Mouse (Mus musculus) forebrain, embryonic 16.5 days (tissue): Measurements from ENCODE around the gene Kif1b. TPM values are rescaled to one million over a fixed set of nuclear protein-coding genes. Genes with fewer than 3 reads are reported as not detected.
"Not testable (repeated sequence)": the region's sequence is repeated elsewhere in the genome, so short reads cannot be mapped to it uniquely, and the experiment has no call there.

Experiments
- ATAC-seq: fragments of 200-750 bp; cut with Nextera tagmentation; 2 replicates; pipeline ENCODE4 v1.8.0; 2017; ENCODE audit warnings: mild to moderate bottlenecking, moderate library complexity
- H3K27ac ChIP-seq: fragments of 300-500 bp; sonication (generic); 2 replicates; pipeline ENCODE4 v1.5.1; 2014; ENCODE audit warnings: low read length, control low read depth
- H3K27me3 ChIP-seq: fragments of 300-500 bp; sonication (generic); replicated peaks from 2 replicates; pipeline ENCODE4 v1.6.1; 2014; ENCODE audit warnings: low read length; ENCODE audit not compliant: control insufficient read depth, insufficient read depth
- H3K36me3 ChIP-seq: fragments of 300-500 bp; sonication (generic); 2 replicates; pipeline ENCODE4 v1.6.1; 2014; ENCODE audit not compliant: control insufficient read depth, insufficient read depth
- H3K4me1 ChIP-seq: fragments of 300-500 bp; sonication (generic); replicated peaks from 2 replicates; pipeline ENCODE4 v1.6.1; 2014; ENCODE audit warnings: low read length; ENCODE audit not compliant: control insufficient read depth, insufficient read depth
- H3K4me2 ChIP-seq: fragments of 300-500 bp; sonication (generic); 2 replicates; pipeline ENCODE4 v1.6.1; 2014; ENCODE audit warnings: mild to moderate bottlenecking, low read length, control low read depth
- H3K4me3 ChIP-seq: fragments of 300-500 bp; sonication (generic); replicated peaks from 2 replicates; pipeline ENCODE4 v1.5.1; 2014; ENCODE audit warnings: mild to moderate bottlenecking, low read length, control low read depth
- H3K9ac ChIP-seq: fragments of 300-500 bp; sonication (generic); replicated peaks from 2 replicates; pipeline ENCODE4 v1.6.1; 2014; ENCODE audit warnings: low read depth, low read length, control low read depth
- H3K9me3 ChIP-seq: fragments of 300-500 bp; sonication (generic); 2 replicates; pipeline ENCODE4 v1.6.1; 2016; ENCODE audit warnings: low read length; ENCODE audit not compliant: control insufficient read depth
- WGBS: fragments of 180-500 bp; shearing (Covaris S2); extraction: QIAGEN DNeasy Blood & Tissue Kit; methylation state at CpG from one replicate; pipeline ENCODE4 v1.1.7; 2014; 5-methylcytosine and 5-hydroxymethylcytosine counted together
- polyA plus RNA-seq: library from polyadenylated mRNA; unstranded; fragments of >200 nt; fragmentation: Nextera tagmentation; extraction: Ambion mirVana; gene quantifications from 2 replicates; pipeline ENCODE4 v1.2.1, GENCODE M21; 2015

The Kif1b gene
- polyA plus RNA-seq, 1 experiment from 2014 or later, result 131 TPM

DNA sequence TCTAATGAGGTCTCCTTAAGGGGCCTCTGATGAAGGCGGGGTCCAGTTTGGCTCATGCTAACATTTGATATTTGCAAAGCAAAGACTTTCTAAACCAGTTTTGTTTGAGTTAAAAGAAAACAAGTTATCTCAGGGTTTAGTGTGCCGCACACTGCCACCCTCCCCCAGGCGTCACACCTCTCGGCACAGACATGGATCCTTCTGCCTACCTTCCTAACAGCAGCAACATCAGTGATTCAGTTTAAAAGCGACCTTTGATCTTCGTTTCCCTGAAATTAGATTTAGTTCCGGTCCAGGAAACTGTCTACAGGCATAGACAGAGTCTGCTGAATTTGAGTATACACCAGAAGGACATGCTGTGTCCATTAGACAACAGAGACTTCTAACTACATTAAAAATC is 129.2 kb downstream of the Kif1b start:
- Histone ChIP-seq H3K9ac (no peak overlapping the region), H3K4me1 (no peaks in the 10 kb centered on the region), H3K4me2 (no peak overlapping the region), H3K9me3 (no peaks in the 10 kb centered on the region), H3K4me3 (no peak overlapping the region), H3K27ac (no peak overlapping the region), H3K27me3 (no peaks in the 10 kb centered on the region), H3K36me3 (peaks cover 43% of the 10 kb centered on the region)
- no peak for ATAC-seq
- 87% methylated on average over 7 of the region's 7 CpGs for WGBS

- no peak for ATAC-seq
- WGBS, result 42% methylated on average over 5 of the region's 5 CpGs
- no peak overlapping the region for H3K4me3 ChIP-seq
- no peak overlapping the region for H3K27ac ChIP-seq
- no peak overlapping the region for H3K9ac ChIP-seq
- H3K4me1 ChIP-seq, result no peaks in the 10 kb centered on the region
- no peak overlapping the region for H3K4me2 ChIP-seq
- no peaks in the 10 kb centered on the region for H3K9me3 ChIP-seq
- peaks cover 31% of the 10 kb centered on the region for H3K36me3 ChIP-seq
- no peaks in the 10 kb centered on the region for H3K27me3 ChIP-seq
These were observed 130.4 kb downstream of the Kif1b start for GRCm38 (mm10) chr4:149177046-149177445.

DNA sequence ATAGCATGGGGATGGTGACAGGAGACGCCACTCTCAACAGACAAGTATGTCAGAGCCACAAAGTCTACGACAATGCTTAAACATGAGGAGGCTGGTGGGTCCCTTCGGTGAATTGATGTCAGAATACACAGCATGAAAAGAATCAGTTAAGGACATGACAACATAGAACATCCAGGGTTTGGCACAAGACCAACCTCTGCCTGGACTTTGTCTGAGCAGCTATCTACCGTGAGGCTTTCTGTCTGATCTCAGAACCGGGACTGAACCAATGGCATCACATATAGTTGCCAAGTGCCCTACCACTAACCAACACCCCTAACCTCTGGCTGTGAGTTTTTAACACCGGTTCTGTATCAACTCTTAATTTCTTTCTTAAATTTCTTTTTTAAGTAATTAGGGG is 130.8 kb downstream of the Kif1b start:
- H3K9me3 ChIP-seq, result no peaks in the 10 kb centered on the region
- ATAC-seq, result no peak
- H3K4me3 ChIP-seq, result no peak overlapping the region
- WGBS, result 76% methylated on average over 6 of the region's 6 CpGs
- H3K4me2 ChIP-seq, result no peak overlapping the region
- no peaks in the 10 kb centered on the region for H3K27me3 ChIP-seq
- H3K27ac ChIP-seq, result no peak overlapping the region
- no peak overlapping the region for H3K9ac ChIP-seq
- H3K4me1 ChIP-seq, result no peaks in the 10 kb centered on the region
- peaks cover 27% of the 10 kb centered on the region for H3K36me3 ChIP-seq

GRCm38 (mm10) chr4:149173661-149174060 is 133.8 kb downstream of the Kif1b start:
- Histone ChIP-seq H3K4me1 (no peaks in the 10 kb centered on the region), H3K4me3 (no peak overlapping the region), H3K4me2 (no peak overlapping the region), H3K27ac (no peak overlapping the region), H3K27me3 (no peaks in the 10 kb centered on the region), H3K9me3 (no peaks in the 10 kb centered on the region), H3K36me3 (peaks cover 7% of the 10 kb centered on the region), H3K9ac (no peak overlapping the region)
- ATAC-seq, result no peak
- WGBS, result 88% methylated on average over 6 of the region's 6 CpGs

DNA sequence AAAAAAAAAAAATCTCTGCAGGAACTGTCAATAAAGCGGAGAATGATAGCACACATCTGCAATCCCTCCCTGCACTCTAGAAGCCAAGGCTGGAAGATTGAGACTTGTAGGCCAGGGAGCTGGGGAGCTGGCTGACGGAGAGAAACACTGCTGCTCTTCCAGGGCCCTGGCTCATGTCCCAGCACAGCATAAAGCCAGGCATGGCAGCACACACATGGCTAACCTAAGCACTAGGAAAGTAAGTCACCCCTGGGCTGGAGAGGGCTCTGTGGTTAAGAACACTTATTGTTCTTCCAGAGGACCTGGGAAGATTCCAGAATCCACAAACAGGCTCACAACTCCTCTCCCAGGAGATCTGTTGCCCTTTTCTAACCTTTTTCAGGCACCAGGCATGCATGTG is 134.8 kb downstream of the Kif1b start:
- Histone ChIP-seq H3K36me3 (peaks cover 6% of the 10 kb centered on the region), H3K4me2 (no peak overlapping the region), H3K27ac (peak overlapping the region; percentile 5; the same call in 1 of the 2 replicates), H3K9me3 (no peaks in the 10 kb centered on the region), H3K9ac (no peak overlapping the region), H3K4me1 (no peaks in the 10 kb centered on the region), H3K4me3 (no peak overlapping the region), H3K27me3 (no peaks in the 10 kb centered on the region)
- ATAC-seq, result no peak
- 59% methylated on average over 2 of the region's 2 CpGs for WGBS

DNA sequence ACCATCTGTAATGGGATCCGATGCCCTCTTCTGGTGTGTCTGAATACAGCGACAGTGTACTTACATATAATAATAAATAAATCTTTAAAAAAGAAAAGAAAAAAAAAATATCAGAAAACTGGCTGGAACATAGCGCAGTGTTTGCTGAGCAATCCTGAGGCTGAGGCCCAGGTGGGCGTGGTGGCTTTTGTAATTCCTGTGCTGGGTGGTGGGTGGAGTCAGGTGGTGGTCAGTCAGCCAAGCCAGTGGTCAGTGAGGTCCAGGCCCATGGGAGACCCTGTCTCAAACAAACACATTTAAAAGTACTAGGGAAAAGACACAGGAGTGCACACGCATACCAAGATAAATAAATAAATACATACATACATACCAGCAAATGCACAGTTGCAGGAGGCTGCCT is 135.4 kb downstream of the Kif1b start:
- Histone ChIP-seq H3K27me3 (no peaks in the 10 kb centered on the region), H3K27ac (peak overlapping the region; percentile 5; the same call in 1 of the 2 replicates), H3K4me2 (no peak overlapping the region), H3K9me3 (no peaks in the 10 kb centered on the region), H3K9ac (no peak overlapping the region), H3K36me3 (peaks cover 3% of the 10 kb centered on the region), H3K4me3 (no peak overlapping the region), H3K4me1 (no peaks in the 10 kb centered on the region)
- WGBS, result 91% methylated on average over 5 of the region's 5 CpGs
- no peak for ATAC-seq

DNA sequence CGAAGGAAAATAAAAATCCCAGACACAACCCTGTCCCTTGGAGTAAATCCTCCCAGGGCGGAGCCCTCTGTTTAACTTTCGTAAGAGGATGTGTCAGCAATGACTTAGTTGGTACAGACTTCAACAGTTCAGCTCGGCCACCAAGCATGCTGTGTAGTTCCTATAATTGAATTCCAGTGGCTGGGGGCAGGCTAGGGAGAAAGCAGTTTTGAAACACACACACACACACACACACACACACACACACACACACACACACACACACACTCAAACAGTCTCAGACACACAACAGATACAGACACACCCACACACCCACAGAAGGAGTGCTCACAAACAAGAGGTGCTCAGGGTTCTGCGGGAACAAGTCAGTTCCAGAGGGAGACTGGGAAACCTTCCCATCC is 135.9 kb downstream of the Kif1b start:
- 85% methylated on average over 5 of the region's 5 CpGs for WGBS
- no peaks in the 10 kb centered on the region for H3K9me3 ChIP-seq
- H3K27me3 ChIP-seq, result no peaks in the 10 kb centered on the region
- no peaks in the 10 kb centered on the region for H3K4me1 ChIP-seq
- peaks cover 3% of the 10 kb centered on the region; the same call in 1 of the 2 replicates for H3K36me3 ChIP-seq
- H3K4me2 ChIP-seq, result no peak overlapping the region
- no peak overlapping the region for H3K27ac ChIP-seq
- ATAC-seq, result no peak
- H3K4me3 ChIP-seq, result no peak overlapping the region
- no peak overlapping the region for H3K9ac ChIP-seq

- peaks cover 7% of the 10 kb centered on the region for H3K4me1 ChIP-seq
- WGBS, result 76% methylated on average over 7 of the region's 7 CpGs
These were observed 137.0 kb downstream of the Kif1b start for GRCm38 (mm10) chr4:149170394-149170931.

DNA sequence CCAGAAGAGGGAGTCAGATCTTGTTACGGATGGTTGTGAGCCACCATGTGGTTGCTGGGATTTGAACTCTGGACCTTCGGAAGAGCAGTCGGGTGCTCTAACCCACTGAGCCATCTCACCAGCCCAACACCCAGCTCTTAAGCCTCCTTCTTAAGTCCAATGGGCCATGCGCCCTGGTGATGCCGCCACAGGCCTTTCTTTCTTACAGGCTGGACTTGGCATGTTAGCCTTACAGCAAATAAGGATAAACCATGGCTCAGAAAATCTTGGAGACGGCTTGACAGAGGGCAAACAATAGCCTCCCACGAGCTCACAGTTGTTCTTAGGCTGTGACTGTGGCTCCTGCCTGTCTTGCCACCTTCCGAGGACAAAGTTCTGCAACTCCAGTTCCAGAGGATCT is 137.6 kb downstream of the Kif1b start:
- 69% methylated on average over 7 of the region's 8 CpGs for WGBS
- not testable (repeated sequence) for H3K4me2 ChIP-seq, H3K36me3 ChIP-seq, ATAC-seq, H3K4me3 ChIP-seq, H3K27me3 ChIP-seq, H3K9me3 ChIP-seq, H3K27ac ChIP-seq, H3K9ac ChIP-seq
- H3K4me1 ChIP-seq, result peaks cover 11% of the 10 kb centered on the region

More at GRCm38 (mm10) chr4:149170394-149170931, 137.0 kb downstream of the Kif1b start:
- Histone ChIP-seq H3K36me3 (peaks cover 3% of the 10 kb centered on the region; the same call in 1 of the 2 replicates), H3K9ac (no peak overlapping the region), H3K27ac (no peak overlapping the region), H3K4me2 (no peak overlapping the region), H3K4me3 (no peak overlapping the region), H3K9me3 (no peaks in the 10 kb centered on the region), H3K27me3 (no peaks in the 10 kb centered on the region)
- no peak for ATAC-seq

DNA sequence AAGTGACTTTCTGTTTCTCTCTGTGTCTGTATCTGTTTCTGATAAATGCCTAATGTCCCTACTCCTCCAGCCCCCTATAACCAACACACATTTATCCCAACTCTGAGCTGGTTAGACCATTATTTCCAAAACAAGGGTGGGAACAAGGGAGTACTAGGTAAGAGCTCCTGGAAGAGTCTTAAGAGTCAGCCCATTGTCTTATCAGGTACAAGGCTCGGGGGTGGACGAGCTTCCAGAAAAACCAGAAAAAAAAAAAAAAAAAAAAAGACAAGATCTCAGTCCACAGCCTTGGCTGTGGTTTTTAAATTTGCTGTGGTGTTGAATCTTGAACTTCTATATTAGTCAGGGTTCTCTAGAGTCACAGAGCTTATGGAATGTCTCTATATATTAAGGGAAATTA is 139.5 kb downstream of the Kif1b start:
- H3K27me3 ChIP-seq, result no peaks in the 10 kb centered on the region
- H3K4me3 ChIP-seq, result no peak overlapping the region
- no peaks in the 10 kb centered on the region for H3K36me3 ChIP-seq
- WGBS, result 84% methylated on average over 2 of the region's 2 CpGs
- ATAC-seq, result no peak
- no peak overlapping the region for H3K27ac ChIP-seq
- no peak overlapping the region for H3K9ac ChIP-seq
- H3K4me1 ChIP-seq, result peaks cover 11% of the 10 kb centered on the region
- H3K9me3 ChIP-seq, result no peaks in the 10 kb centered on the region
- H3K4me2 ChIP-seq, result no peak overlapping the region
